Mouse (Mus musculus) hematopoietic stem cell, adult 5-6 weeks (primary cell): ENCODE measurements around the gene Suz12. TPM values are rescaled to one million over a fixed set of nuclear protein-coding genes. Genes with fewer than 3 reads are reported as not detected.
A peak's percentile ranks its signal among the peaks of the same experiment; 100 is the strongest.
"Not testable (repeated sequence)": the region's sequence is repeated elsewhere in the genome, so short reads cannot be mapped to it uniquely, and the experiment has no call there.

Source experiments
- ATAC-seq, 2 experiments: fragments of 125-278 bp in 1 of 2; replicated peaks in 1 of 2; 2 replicates each; pipeline ENCODE4 v1.8.0; 2016 to 2017; ENCODE audit warnings: inconsistent platforms in 2 of 2, mild to moderate bottlenecking in 2 of 2, moderate number of reproducible peaks in 2 of 2, low read depth in 1 of 2, moderate TSS enrichment in 1 of 2; ENCODE audit not compliant: low FRiP score in 2 of 2, poor library complexity in 2 of 2, severe bottlenecking in 2 of 2, insufficient read depth in 1 of 2, low TSS enrichment in 1 of 2
- total RNA-seq: library from RNA; stranded (forward); fragments of 172-1452, 232-1000 nt; gene quantifications from 2 replicates; pipeline ENCODE4 v1.2.3, GENCODE M21; 2017

Gene Suz12
- 80.1 and 119 TPM in 2 replicates for total RNA-seq

DNA sequence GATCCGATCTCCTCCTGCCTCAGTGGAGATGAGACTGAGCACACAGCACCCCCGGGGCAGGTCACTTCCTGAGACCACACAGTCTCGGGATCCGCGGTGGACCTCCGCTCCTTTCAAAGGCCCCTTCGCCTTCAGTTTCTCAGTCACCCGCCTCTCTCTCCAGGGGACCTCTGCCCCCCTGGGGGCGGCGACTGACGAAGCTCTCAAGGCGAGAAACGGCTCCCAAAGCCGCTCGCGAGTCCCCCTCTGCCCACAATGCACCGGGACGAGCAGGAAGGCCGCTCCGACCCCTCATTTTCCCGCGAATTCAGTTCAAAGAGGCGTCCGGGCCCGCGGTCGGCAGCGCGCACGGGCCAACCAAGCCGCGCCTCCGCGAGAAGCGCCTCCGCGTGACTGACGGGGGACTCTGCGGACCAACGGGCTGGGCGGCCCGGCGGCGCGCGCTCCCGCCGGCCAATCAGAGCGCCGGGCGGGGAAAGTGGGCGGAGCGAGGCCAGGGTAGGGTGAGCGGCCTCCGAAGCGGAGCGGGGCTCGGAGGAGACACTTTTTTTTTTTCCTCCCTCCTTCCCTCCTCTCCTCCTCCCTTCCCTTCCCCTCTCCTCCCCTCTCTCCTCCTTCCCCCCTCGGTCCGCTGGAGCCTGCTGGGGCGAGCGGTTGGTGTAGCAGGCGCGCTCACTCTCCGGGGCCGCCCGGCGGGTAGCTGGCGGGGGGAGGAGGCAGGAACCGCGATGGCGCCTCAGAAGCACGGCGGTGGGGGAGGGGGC is at the start of gene Suz12:
Gene Suz12 (plus strand): TSS at position 515 of the 764 bp plus-strand sequence.
- ATAC-seq = peak; percentile 82 to 94

DNA sequence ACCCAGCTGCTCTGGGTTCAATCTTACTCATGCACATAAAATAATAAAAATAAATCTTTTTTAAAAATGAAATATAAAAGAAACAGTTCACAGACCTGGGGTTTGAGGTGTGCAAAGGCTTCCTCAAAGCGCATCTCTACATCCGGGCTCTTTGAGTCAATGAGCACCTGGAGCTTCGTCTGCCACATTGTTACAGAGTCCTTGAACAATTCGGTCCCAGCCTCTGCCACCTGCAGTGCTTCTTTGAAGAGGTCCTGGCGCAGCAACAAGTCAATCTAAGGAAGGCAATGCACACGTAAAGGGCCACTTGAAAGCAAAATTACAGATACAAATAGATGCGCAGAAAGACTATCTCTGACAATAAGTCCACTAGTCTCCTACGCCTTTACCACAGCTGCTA is 49.8 kb upstream of the Suz12 start:
- no peak for ATAC-seq

DNA sequence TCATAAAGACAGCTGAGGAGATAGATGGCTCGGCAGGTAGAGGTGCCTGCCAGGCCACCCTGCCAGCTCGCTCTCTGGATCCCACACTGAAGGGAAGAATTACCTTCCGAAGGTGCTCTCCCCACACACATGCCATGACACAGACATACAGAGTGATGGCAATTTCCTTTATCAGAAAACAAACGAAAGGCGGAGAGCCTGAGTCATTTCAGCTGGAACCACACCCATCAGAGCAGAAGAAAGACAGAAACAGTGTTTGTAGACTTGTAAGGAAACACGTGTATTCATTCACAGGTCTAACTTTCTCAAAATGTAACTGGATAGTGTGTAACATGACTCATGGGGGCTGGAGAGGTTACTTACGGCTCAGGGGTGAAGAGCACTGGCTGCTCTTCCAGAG is 49.3 kb upstream of the Suz12 start:
- ATAC-seq = no peak

GRCm38 (mm10) chr11:79947265-79947664 is 45.6 kb upstream of the Suz12 start:
- ATAC-seq = no peak

- no peak for ATAC-seq
These were observed 31.4 kb upstream of the Suz12 start for GRCm38 (mm10) chr11:79961346-79962124.

- ATAC-seq = peak; percentile 94 to 96
These were observed 30.6 kb upstream of the Suz12 start, which contains the start of gene Utp6 for GRCm38 (mm10) chr11:79962125-79962876. Gene Utp6, minus strand, starts transcription at chr11:79962390.

DNA sequence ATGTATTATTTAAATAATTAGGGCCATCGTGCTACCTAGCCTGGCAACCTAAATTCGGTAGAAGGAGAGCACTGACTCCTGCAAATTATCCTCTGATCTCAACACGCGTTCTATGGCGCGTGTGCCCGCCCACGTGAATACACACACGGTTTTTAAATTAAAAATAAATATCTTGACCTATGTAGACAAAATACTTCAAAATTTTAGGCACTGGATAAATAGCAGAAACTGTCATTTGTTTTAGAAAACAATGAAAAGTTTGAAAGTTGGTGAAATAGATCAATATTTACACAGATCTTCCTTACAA is 30.1 kb upstream of the Suz12 start:
- no peak for ATAC-seq

DNA sequence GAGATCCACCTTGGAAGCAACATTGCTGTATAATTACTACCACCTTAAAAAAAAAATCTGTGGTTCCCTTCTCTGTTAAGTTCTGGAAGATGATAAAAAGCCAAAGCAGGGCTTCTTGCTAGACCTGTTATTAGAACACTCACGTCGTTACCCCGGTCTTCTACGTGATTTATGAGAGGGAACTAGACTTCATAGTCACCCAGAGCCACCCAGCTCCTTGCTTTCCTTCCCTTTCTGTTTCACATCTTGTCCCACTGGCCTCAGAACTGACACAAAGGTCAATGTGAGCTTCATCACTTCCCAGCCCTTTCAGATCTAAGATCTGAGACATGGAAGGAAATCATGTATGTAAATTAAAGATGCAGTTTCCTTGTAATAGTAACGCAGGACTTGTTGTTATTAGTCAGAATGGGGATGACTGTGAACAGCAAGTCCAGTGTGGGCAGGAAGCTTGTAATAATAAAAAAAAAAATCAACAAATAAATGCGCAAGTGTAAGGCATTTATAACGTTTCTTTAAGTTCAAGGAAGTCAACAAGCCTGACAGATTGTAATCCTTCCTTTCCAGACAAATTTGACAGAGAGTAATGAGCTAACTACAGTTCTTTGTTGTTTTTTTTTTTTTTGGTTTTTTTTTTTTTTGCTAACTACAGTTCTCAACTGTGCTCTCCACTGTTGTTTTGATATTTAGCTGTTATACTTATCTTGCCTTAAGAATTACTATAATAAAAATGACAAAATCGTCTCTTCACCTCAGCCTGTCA is 29.5 kb upstream of the Suz12 start:
- peak; percentile 43 to 50; a peak in 2 of 4 replicates for ATAC-seq

GRCm38 (mm10) chr11:79965896-79966295 is 27.0 kb upstream of the Suz12 start:
- no peak for ATAC-seq

DNA sequence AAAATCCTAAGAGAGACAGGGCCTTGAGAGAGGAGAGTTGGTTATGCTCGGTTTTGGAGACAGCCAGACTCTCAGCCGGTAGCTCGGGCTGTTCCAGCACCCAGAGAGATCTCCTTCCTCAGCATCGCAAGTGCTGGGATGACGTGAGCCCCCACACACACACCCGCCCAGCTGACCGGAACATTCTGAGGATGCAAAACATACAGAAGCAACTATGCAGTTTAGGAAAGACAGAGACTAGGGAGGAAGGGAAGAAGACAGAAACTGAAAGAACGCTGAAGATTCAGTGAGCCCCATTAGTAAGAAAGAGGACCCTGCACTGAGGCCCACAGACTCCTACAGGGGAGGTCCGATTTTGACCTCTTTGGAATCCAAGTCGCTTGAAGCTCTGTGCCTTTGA is 25.2 kb upstream of the Suz12 start:
- no peak for ATAC-seq

GRCm38 (mm10) chr11:79973133-79973532 is 19.8 kb upstream of the Suz12 start:
- no peak for ATAC-seq

- ATAC-seq = peak; percentile 4 to 39; a peak in 3 of 4 replicates
These were observed 19.1 kb upstream of the Suz12 start for GRCm38 (mm10) chr11:79973626-79974476.

DNA sequence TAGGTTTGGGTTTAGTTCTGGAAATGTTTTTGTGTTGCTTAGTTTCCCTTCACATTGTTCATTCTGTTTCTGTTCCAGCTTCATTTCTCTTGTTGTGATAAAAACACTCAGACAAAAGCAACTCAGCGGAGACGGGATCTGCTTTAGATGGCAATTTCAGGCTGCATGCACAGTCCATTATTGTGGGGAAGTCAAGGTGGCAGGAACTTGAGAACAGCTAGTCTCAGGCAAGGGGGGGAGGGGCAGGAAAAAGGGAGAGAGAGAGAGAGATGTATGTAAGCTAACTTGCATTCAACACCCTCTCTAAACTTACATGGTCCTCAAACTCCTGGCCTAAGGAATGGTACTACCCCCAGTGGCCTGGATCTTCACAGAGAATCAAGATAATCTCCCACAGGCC is 17.5 kb upstream of the Suz12 start:
- ATAC-seq = no peak

DNA sequence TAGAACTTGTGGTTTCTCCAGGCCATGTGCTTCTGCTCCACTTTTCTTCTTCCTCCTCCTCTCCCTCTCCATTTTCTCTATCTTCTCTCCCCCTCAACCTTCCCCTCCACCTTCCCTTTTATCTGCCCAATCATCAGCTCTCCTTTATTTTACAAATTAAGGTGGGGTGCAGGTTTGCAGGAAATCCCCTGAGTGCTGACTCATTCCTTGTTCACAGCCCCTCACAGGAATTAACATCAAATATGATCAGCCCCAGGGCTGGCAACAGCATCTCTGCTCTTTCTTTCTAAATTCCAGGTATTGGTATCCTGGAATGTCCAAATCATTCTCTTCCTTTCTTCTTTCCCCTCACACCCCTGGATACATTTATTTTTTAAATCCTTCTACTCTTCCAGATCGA is 16.7 kb upstream of the Suz12 start:
- no peak for ATAC-seq

DNA sequence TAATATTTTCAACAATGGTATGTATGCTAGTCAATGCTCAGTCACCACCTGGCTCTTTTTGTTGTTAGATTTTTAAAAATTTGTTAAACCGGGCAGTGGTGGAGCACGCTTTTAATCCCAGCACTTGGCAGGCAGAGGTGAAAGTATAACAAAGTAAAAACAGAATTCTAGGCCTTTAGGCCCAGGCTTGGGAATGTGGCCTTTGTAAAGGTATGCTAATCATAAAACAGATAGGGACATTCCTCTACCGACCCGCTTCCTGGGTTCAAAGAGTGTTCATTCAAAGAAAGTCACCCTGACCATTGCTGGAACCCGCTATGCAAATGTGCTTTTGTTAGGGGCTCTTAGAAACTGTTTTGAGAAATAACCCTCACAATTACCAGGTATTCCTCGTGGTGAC is 16.3 kb upstream of the Suz12 start:
- not testable (repeated sequence) for ATAC-seq

- not testable (repeated sequence) for ATAC-seq
These were observed 15.8 kb upstream of the Suz12 start for GRCm38 (mm10) chr11:79977061-79977460.

DNA sequence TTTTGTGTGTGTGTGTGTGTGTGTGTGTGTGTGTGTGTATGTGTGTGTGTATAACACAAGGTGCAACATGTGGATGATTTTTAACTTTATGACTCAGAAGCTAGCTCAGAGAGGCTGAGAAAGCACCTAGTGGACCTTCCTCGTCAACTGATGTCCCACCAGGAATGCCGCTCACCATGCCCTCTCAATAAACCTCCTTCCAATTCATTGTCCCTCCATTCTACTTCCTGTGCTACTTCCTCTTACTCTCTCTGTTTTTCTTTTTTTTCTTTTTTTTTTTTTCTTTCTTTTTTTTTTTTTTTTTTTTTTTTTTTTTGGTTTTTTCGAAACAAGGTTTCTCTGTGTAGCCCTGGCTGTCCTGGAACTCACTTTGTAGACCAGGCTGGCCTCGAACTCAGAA is 15.2 kb upstream of the Suz12 start:
- ATAC-seq = not testable (repeated sequence)
